Mouse (Mus musculus) Muller cell, postnatal 12 days (primary cell): ENCODE results near the gene As3mt.
"Not testable (repeated sequence)": the region's sequence is repeated elsewhere in the genome, so short reads cannot be mapped to it uniquely, and the experiment has no call there.

ENCODE experiments used
- DNase-seq: peaks from one replicate; pipeline ENCODE4 v3.0.0-alpha.2; 2015; ENCODE audit errors: inconsistent ontology term

Gene As3mt

DNA sequence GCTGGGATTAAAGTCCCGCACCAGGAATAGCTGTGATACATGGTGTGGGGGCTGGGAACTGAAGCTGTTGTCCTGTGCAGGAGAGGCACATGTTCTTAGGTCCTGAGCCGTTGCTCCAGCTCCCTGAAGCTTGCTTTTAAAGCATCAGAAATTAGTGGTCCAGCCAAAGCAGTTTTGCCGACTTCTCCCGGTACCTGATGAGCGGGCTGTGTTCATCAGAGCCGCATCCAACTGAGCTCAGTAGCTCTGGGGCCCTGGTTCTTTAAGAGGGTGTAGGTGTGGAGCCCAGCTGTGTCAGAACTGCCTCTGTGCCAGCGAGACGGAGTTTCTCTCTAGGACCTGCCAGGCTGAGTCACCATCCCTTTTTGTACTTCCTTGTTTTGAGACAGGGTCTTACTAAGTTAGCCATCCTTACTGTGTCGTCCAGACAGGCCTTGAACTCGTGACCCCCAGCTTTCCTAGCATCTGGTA lies 8.2 kb upstream of the As3mt start:
- no peak for DNase-seq

DNA sequence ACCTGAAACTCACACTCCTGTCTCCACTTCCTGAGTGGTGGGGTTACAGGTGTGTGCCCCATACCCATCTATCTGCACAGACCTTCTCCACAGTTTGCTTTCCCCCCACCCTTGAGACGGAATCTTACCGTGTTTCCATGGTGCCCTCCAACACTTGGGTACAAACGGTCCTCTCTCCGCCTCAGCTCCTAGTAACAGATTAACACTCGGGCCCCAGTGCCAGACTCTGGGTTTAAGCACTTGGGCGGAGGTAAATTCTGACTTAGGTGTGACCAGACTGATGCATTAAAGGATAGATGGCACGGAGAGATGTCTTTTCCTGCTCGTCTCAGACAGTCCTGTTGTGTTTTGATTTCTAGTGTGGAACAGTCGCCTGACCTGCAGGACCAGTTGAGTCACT lies 6.1 kb upstream of the As3mt start:
- DNase-seq, result no peak

DNA sequence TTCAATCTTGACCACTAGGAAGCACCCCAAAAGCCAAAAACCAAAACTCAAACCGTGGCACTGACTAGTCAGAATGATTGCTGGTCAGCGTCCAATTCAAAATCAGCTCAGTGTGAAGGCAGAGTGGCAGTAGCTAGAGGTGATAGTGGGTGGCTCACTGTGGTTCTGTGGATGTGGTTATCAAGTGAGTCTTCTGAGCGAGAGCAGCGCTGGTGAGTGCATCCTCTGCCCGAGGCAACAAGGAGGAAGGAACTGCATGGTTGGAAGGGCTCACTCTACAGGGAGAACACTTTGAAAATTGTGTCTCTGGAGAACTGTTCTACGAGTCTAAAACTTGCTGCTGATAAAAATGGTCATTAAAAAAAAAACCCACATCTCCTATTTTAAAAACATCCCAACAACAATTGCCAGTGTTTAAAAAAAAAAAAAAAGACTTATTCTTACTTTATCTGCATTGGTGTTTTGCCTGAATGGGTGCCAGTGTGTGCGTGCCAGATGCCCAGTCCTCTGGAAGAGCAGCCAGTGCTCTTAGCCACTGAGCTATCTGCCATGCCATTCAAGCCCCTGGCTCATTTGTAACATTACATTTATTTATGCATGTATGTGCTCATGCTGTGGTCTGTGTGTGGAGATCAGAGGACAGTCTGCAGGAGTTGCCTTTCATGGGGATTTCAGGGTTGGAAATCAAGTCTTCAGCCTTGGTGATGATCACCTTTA lies 1.3 kb upstream of the As3mt start:
- DNase-seq, result no peak

DNA sequence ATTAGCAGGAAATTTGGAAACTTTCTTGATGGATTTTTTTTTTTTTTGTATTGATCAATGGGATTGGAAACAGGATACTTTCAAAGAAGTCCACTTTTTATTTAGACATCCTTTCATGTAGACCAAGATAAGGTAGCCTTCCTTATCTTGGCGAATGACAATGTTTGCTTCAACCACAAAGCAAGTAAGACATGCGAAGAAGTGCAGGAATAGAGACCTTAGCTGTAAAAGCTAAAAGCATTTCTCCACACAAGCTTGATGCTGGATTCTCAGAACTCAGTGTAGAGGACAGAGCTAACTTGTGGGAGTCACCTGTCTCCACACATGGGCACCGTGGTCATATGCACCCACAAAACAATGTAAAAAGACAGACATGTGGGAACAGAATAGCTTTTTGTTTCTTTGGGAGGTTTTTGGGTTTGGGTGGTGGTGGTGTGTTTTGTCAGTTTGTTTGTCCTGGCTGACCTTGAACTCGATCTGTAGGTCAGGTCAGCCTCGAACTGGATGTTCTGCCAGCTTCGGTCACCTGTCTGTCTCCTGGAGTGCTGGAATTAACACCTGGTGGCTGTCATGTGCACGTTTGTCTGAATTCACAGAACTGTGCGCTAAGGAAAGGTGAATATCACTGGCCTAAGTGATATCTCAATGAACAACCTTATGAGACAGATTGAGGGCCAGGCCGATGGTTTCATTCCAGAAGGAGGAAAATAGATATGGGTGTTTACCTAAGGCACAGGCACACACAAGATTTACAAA lies 540 bp upstream of the As3mt start:
- no peak for DNase-seq

DNA sequence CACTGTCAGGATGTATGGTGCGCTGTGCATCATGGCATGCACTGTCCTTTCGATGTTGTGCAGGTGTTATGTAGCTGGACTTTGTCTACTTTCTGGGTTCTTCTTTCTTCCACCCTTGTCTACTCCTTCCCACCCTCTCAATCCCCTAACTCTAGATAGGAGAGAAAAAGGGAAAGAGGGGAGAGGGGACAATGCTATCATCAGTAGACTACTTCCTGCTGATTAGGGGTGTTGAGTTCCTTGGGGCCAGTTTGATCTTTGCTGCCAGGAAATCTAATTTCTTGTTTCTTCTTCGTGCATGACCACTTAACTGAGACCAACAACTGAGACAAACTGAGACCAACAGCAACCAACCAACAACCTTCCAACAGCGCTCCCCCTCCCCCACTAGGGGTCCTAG lies 3.4 kb downstream of the As3mt start:
- no peak for DNase-seq

DNA sequence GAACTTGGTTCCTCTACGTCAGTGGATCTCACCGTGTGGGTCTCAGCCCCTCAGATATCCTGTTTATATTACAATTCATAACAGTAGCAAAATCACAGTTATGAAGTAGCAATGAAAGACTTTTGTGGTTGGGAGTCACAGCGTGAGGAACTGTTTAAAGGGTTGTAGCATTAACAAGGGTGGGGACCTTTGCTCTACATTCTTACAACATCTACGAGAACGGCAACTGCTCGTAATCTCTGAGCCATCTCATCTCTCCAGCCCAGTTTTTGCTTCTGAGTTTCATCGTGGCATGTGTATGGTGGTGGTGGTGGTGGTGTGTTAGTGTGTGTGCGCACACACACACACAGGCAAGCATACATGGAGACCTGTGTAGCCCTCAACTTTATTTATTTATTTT lies 7.0 kb downstream of the As3mt start:
- DNase-seq, result no peak

DNA sequence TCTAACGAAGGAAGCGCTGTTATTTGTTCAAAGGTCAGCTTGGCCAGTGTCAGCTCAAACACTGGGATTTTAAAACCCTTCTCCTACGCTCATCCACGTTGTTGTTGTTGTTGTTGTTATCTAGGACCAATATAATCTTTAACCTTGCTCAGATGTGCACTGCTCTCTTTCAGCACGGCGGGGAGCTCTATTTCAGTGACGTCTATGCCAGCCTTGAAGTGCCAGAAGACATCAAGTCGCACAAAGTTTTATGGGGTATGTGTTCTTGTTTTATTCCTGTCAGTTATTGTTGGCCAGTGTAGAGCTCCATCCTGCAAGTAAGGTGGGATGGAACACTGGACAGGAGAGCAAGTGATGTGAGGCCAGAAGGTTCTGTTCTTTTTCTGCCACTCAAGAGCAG lies 7.8 kb downstream of the As3mt start:
- DNase-seq, result no peak

DNA sequence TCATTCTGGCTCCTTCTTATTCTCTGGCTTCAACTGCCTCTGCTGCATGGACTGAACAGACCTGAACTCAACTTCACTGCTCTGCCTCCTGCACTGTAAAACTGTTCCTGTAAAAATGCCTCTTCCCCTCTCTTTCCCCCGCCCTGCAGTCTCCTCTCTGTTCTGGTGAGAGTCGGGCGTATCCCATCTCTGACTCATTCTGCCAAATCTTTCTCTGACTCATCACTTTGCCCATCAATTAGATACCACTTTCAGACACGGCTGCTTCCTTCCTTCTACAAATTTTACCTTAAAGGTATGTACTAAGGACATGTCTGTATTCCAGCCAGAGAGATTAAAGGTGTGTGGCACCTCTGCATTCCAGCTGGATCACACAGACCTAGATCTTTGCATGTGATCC lies 10.9 kb downstream of the As3mt start:
- DNase-seq, result no peak

DNA sequence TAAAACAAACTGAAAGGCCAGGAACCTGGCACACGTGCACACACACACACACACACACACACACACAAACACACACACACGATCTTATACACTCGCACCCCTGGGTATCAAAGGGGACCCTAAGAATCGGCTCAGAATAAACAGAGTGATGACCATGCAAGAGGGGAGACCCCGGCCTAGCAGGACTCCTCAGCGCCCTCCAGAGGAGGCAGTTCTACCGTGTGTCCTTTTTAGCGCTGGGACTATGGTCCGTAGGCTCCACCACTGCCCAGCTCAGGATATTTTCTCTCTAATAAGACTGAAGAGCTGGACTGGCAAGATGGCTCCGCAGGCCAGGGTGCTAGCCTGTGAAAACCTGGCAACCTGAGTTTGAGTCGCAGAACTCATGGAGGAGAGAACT lies 17.2 kb downstream of the As3mt start:
- no peak for DNase-seq

DNA sequence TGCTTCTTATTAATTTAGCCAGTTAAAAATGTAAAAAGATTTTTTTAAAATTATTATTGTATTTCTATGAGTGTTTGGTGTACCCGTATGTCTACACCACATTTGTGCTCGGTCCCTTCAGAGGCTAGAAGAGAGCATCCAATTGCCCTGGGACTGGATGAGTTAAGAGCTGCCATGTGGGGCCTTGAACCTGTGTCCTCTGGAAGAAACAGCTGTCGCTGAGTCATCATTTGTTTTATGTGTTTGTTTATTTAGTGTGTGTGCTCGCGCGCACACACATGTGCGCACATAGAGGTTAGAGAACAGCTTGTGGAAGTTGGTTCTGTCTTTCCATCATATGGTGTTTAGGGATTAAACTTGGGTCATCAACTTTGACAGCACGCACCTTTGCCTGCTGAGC lies 18.9 kb downstream of the As3mt start:
- no peak for DNase-seq

DNA sequence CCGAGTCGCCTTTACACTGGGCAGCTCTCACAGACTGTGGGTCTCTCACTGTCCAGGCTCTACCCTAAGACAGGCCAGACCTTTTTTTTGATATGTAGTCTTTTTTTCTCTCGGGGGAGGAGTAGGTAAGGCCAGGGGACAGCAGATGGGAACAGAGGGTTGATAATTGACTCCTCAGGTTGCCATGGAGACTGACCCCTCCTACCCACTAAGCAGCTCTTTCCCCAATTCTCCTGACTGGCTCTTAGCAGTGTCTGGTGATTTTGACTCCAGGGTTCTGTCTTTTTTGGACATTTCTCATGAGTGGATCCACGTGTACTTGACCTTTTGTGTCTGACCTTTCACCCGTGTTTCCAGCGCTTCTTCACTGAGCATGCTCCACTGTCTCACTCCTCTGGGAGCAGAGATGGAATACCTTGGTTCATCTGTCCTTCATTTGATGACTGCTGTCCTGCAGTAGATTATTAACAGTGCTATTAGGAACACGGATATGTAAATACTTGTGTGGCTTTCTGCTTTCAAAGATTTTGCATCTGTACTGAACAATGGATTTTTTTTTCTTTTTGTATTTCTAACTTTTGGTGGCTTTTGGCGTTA lies 20.0 kb downstream of the As3mt start:
- no peak for DNase-seq

DNA sequence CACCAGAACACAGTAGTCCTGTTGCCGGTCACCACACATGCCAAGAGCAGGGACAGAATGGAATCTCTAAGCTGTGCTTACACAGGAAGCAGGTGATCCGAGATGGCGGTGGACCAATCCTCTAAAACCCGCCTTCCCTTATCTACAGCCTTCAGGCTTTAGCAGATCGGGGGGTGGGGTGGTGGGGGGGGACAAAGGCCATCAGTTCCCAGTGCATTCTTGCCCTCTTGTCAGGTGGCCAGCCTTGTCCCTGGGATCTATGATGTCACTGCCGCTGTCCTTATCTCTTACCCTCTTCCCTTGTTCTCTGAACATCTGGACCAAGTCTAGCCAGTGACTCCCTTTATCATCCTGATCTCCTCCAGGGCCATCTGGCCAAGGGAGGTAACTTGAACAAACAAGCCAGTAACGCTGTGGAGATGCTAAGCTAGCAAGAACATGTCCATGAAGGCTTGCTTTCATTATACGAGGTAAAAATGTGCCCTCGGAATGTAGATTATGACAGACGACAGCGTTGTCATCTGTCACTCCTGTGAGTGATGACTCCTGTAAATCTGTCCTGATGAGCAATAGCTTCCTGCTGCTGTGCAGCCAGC lies 20.8 kb downstream of the As3mt start:
- DNase-seq, result no peak

DNA sequence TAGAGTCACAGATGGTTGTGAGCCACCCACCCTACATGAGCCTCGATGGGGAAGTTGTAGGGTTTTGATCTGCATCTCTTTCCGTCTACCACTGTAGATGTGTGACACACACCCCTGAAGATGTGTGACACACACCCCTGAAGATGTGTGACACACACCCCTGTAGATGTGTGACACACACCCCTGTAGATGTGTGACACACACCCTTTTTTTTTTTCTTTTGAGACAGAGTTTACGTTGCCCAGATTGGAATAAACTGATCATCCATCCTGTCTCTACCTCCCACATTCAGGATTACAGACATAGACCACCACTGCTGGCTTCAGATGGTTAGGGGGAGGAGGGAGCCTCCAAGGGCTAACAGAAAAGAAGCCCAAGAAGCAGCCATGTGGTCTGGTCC lies 21.7 kb downstream of the As3mt start:
- DNase-seq, result no peak

DNA sequence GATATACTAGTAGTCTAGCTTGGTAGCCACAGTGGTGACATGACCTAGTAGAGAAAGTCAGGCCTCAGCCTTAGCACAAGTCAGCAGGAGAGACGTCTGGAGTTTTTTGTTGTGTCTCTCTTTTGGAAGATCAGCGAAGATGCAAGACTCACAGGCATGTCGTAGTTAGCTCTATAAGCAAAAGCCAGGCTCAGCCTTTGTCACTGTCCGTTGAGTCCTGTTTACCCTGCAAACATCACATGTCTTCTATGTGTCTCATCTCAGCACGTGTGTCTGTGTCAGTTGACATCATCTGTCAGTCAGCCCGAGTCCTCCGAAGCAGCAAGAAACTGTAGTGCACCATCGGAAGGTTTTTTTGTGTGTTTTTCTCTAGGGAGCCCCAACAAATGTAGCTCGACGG lies 24.1 kb downstream of the As3mt start:
- no peak for DNase-seq

DNA sequence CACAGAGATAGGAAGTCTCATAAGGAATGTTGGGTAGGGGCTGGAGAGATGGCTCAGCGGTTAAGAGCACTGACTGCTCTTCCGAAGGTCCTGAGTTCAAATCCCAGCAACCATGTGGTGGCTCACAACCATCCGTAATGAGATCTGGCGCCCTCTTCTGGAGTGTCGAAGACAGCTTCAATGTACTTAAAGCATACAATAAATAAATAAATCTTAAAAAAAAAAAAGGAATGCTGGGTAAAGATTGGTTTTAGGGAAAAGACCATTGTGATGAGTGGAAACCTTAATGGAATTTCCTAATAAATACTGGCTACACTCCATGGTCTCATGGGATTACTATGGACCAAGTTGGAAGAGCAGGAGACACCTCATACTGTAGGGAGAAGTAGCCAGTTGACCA lies 25.4 kb downstream of the As3mt start:
- DNase-seq, result not testable (repeated sequence)

DNA sequence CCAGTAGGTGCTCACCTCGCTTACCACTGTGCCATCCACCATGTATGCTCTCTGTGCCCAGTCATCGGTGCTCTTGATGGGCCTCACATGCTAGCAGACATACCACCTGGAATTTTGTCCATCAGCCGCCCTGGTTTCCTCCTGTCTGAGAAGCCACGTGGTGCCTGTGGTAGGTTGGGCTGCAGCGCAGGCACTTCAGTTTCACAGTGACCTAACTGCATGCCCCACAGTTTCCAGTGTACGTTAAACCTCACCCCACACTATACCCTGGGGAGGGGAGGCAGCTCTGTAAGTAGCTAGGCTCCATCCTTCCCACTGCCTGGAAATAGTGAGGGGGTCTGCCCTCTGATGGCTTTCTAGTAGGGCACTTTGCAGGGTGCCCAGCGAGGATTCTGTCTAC lies 26.4 kb downstream of the As3mt start:
- no peak for DNase-seq

DNA sequence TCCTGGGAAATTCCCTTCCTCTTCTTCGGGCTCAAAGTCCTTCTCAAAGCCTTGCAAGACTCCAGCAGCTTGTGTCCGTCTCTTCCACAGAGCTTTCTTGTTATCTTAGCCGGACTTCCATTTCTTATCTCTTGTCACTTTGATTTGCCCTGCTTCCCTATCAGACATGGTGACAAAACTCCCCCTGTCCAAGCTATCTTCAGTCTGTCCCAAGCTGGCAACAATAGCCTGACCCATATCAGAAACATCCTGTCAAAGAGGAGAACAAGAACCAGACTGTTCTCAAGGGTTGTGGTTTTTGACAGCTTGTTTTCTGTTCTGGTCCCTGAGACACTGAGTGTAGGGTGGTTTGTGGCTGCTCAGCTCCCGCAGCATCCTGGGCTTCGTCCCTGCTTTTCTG lies 28.0 kb downstream of the As3mt start:
- DNase-seq, result no peak

DNA sequence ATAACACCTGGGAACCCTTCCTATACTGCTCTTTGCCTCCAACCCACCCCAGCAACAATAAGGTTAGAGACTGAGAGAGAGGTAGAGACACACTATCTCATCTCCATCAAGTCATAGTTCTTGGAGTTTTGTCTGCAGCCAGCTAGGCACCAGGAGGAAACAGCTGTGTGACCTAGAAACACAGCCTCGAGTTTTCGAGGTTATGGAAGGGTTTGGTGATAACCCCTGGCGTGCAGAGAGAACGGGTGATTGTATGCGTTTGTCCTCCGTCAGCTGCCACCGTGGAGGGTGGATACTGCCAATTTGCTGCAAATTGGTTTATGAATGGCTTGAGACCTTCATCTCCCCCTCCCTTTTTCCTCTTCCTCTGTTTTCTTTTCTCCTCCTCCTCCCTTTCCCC lies 29.8 kb downstream of the As3mt start:
- DNase-seq, result no peak

DNA sequence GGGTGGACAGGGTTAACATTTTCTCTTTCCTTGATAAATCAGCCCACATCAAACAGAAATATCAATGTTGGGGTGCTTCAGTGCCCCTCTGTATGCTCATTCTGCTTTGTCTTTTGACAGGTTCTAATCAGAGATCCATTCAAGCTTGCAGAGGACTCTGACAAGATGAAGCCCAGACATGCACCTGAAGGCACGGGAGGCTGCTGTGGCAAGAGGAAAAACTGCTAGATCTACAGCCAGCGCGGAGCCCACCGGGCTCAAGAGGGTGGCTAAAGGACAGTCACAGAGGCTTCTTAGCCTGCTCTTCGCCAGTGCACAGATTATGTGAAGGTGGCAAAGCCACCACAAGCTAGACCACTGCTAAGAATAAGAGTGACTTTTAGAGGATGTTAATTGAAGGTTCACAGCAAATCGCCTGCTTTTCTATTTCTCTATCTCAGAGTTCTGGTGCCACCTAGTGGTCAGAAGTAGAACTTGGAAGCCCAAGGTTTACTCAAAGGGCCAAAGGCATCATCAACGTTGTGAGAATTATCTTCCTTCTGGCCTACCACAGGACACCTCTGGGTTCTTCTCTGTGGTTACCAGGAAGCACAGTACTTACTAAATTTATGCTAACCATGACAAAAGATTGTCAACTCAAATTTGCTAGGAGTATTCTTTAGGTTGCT lies 33.2 kb downstream of the As3mt start:
- DNase-seq, result peak; percentile 26

DNA sequence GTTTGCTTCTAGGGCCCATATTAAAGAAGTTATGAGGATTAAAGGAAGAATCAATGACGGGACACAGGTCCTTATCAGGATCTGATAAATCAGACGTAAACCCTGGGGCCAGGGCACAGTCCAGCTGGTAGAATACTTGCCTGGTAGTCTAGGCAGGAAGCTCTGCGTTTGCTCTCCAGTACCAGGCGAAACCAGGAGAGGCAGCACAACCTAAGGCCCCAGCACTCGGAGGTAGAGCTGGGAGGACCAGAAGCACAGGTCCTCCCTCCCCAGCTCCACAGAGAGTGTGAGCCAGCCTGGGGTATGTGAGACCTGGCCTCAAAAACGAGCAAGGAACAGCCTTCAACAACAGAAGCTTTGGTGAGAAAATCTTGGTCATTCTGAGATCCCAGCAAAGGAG lies 34.3 kb downstream of the As3mt start:
- no peak for DNase-seq

DNA sequence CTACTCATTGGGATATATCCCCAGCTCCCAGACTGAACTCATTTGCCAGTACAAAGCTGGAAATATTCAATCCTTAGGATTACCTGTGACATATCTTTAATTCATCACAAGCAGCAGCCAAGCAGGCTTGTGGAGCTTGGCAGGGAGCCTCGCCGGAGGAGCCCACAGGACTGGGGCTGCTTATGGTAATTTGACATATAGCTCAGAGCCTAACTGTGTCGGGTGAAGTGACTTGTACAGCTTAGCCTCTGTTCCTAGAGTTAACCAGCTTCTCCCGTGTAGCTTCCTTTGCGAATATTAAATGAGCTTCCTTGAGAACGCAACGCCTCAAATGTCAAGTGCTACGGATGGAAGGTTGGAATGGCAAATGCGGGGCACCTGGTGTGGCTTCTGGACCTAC lies 37.4 kb downstream of the As3mt start:
- DNase-seq, result no peak

DNA sequence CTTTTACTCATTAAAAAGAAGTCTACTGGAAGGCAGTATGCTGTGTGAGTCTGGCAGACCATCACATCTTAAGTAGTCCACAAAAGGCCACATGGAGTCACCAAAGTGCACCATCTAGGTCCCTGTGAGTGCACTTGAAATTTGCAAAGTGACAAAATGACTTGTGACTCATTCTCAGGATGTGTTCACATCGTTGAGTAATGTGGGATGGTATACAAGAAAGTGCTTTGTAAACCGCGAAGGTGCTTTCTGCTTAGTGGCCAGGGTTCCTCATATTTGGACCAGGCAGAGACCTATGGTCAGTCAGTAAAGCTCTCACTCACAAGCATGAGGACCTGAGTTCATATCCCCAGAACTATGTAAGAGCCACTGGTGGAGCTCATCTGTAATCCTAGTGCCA lies 40.5 kb downstream of the As3mt start:
- DNase-seq, result no peak
